Mouse (Mus musculus) forebrain, embryonic 13.5 days (tissue): ENCODE measurements around the gene Gm15517. TPM values are rescaled to one million over a fixed set of nuclear protein-coding genes. Genes with fewer than 3 reads are reported as not detected.
A peak's percentile ranks its signal among the peaks of the same experiment; 100 is the strongest.
"Not testable (repeated sequence)": the region's sequence is repeated elsewhere in the genome, so short reads cannot be mapped to it uniquely, and the experiment has no call there.

ENCODE experiments used
- ATAC-seq: fragments of 200-750 bp; cut with Nextera tagmentation; 2 replicates; pipeline ENCODE4 v1.8.0; 2017
- H3K27ac ChIP-seq: fragments of 300-500 bp; sonication (generic); 2 replicates; pipeline ENCODE4 v1.5.1; 2015; ENCODE audit warnings: inconsistent platforms, mild to moderate bottlenecking, moderate library complexity
- H3K27me3 ChIP-seq: fragments of 300-500 bp; sonication (generic); 2 replicates; pipeline ENCODE4 v1.6.1; 2015; ENCODE audit warnings: mild to moderate bottlenecking, inconsistent platforms
- H3K36me3 ChIP-seq: fragments of 300-500 bp; sonication (generic); 2 replicates; pipeline ENCODE4 v1.6.1; 2015; ENCODE audit warnings: mild to moderate bottlenecking, inconsistent platforms; ENCODE audit not compliant: poor library complexity, severe bottlenecking
- H3K4me1 ChIP-seq: fragments of 300-500 bp; sonication (generic); 2 replicates; pipeline ENCODE4 v1.6.1; 2015; ENCODE audit warnings: inconsistent platforms
- H3K4me2 ChIP-seq: fragments of 300-500 bp; sonication (generic); 2 replicates; pipeline ENCODE4 v1.6.1; 2015; ENCODE audit warnings: inconsistent platforms, mild to moderate bottlenecking, moderate library complexity
- H3K4me3 ChIP-seq: fragments of 300-500 bp; sonication (generic); 2 replicates; pipeline ENCODE4 v1.5.1; 2015; ENCODE audit warnings: mild to moderate bottlenecking, inconsistent platforms
- H3K9ac ChIP-seq: fragments of 300-500 bp; sonication (generic); 2 replicates; pipeline ENCODE4 v1.6.1; 2015; ENCODE audit warnings: mild to moderate bottlenecking, inconsistent platforms
- H3K9me3 ChIP-seq: fragments of 300-500 bp; sonication (generic); replicated peaks from 2 replicates; pipeline ENCODE4 v1.6.1; 2016; ENCODE audit warnings: inconsistent platforms
- WGBS: fragments of 180-500 bp; shearing (Covaris S2); methylation state at CpG from one replicate; pipeline ENCODE4 v1.1.7; 2015; 5-methylcytosine and 5-hydroxymethylcytosine counted together
- polyA plus RNA-seq: library from polyadenylated mRNA; unstranded; fragments of >200 nt; fragmentation: Nextera tagmentation; extraction: Ambion mirVana; gene quantifications from 2 replicates; pipeline ENCODE4 v1.2.1, GENCODE M21; 2015

Gene Gm15517
- polyA plus RNA-seq, result not detected in 2 replicates

DNA sequence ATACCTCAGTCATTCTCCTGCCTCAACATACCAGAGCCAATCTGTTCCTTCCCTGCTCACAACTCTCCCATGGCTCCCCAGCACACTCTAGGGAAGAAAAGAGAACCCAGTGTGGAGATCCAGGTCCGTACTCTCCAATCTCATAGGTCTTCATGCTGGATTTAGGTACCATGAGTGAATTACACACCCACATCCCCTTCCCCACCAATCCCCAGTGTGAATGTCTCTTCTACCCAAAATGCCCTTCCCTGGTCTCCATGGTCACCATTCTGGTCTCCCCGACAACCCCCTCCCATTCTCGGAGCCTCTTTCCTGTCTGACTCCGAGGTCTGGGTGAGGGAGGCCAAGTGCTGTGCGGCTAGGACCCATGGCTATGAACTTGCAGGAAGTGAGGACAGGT, at the start of gene Gm15517:
Gene Gm15517 (plus strand): TSS at position 301 of the 400 bp plus-strand sequence.
- Histone ChIP-seq H3K36me3 (no peaks in the 10 kb centered on the region), H3K4me2 (no peak within 1 kb of the TSS), H3K27me3 (peaks cover 4% of the 10 kb centered on the region; the same call in 1 of the 2 replicates), H3K4me3 (no peak within 1 kb of the TSS), H3K9ac (no peak within 1 kb of the TSS), H3K9me3 (no peaks in the 10 kb centered on the region), H3K4me1 (peaks cover 6% of the 10 kb centered on the region; the same call in 1 of the 2 replicates), H3K27ac (no peak within 1 kb of the TSS)
- no peak for ATAC-seq
- WGBS, result 58% methylated on average over 5 of the region's 5 CpGs

DNA sequence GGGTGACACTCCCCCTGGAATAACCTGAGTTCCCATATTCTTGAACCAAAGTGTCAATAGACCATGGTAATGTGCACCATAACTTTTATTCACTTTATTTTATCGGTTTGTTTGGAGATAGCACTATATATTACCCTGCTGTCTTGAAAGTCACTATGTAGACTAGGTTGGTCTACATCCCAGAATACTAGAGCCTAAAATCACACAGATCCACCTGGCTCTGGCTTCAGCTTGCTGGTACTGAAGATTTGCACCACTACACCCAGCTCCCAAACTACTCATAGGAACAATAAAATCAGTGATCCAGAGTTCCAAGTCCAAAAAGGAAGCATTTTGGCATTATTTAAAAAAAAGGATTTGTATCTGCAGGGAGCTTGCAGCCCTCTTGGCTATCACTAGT, 45.6 kb upstream of the Gm15517 start, which contains the start of gene Klk1b5:
Gene Klk1b5 (plus strand): TSS at position 301 of the 400 bp plus-strand sequence.
- no peak for ATAC-seq
- Histone ChIP-seq H3K4me2 (no peak within 1 kb of the TSS), H3K27me3 (no peaks in the 10 kb centered on the region), H3K4me1 (no peaks in the 10 kb centered on the region), H3K9ac (no peak within 1 kb of the TSS), H3K9me3 (no peaks in the 10 kb centered on the region), H3K36me3 (no peaks in the 10 kb centered on the region), H3K4me3 (no peak within 1 kb of the TSS), H3K27ac (no peak within 1 kb of the TSS)
- 82% methylated on average over 1 of the region's 1 CpGs for WGBS

DNA sequence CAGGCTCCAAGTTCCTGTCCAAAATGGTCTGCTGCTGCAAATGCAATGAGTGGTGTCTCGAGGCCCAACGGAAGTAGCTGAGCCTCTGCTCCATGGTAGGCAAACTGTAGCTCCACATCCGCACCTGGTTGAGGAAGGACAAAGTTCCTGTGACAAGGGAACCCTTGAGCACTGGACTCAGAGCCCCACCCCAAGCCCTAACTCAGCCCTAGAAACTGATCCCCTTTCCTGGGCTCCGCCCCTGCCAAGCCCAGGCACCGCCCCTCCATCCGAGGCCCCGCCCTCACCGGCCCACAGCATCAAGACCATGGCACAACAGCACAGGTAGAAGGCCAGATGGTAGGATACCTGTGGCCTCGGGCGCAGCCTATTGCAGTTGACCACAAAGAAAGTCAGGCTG, 39.6 kb upstream of the Gm15517 start:
- not testable (repeated sequence) for ATAC-seq, H3K27ac ChIP-seq, H3K36me3 ChIP-seq, H3K4me2 ChIP-seq, H3K4me1 ChIP-seq, H3K4me3 ChIP-seq, H3K9me3 ChIP-seq, H3K9ac ChIP-seq, H3K27me3 ChIP-seq
- WGBS, result 77% methylated on average over 8 of the region's 10 CpGs

DNA sequence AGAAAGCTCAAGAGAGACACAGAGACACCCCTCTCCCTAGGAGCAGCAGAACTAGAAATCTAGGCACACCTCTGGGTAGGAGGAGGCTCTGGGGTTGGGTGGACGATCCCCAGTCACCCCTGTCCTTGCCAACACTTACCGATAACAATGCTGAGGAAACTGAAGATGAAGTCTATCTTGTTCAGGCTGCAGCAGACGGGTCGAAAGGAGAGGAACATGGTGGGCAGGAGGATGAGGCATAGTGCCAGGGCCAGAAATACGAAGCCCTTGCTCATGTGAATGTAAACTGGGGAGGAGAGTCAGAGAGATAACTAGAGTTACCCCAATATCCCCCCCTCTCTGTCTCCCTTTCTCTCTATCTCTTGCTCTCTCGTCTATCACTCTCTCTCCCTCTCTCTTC, 38.9 kb upstream of the Gm15517 start:
- not testable (repeated sequence) for H3K27me3 ChIP-seq, H3K4me2 ChIP-seq, ATAC-seq, H3K36me3 ChIP-seq, H3K9ac ChIP-seq, H3K27ac ChIP-seq, H3K9me3 ChIP-seq, H3K4me3 ChIP-seq, H3K4me1 ChIP-seq
- WGBS, result 80% methylated on average over 6 of the region's 6 CpGs

DNA sequence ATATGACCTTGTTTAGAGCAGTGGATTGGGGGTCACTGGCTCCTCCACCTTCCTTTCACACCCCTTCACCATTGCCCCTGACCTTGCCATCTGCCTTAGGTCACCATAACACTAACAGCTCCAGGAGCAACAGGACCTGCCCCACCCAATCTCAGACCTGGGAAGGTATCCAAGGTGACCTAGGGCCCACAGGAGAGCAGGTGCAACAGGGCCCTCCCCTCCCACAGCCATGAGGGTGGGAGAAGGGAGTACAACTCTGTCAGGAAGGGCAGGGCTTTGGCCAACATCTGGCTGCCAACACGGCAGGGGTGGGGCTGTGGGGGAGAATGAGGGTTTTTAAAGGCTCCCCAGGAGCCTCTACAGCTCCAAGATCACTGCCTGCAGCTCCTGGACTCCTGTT, 36.2 kb upstream of the Gm15517 start, which contains the start of gene Klk1:
Gene Klk1 (plus strand): TSS at position 285 of the 400 bp plus-strand sequence.
- Histone ChIP-seq H3K4me3 (no peak within 1 kb of the TSS), H3K9ac (no peak within 1 kb of the TSS), H3K27ac (no peak within 1 kb of the TSS), H3K27me3 (no peaks in the 10 kb centered on the region), H3K36me3 (no peaks in the 10 kb centered on the region), H3K4me1 (no peaks in the 10 kb centered on the region), H3K4me2 (no peak within 1 kb of the TSS), H3K9me3 (no peaks in the 10 kb centered on the region)
- 54% methylated on average over 1 of the region's 1 CpGs for WGBS
- ATAC-seq, result no peak

DNA sequence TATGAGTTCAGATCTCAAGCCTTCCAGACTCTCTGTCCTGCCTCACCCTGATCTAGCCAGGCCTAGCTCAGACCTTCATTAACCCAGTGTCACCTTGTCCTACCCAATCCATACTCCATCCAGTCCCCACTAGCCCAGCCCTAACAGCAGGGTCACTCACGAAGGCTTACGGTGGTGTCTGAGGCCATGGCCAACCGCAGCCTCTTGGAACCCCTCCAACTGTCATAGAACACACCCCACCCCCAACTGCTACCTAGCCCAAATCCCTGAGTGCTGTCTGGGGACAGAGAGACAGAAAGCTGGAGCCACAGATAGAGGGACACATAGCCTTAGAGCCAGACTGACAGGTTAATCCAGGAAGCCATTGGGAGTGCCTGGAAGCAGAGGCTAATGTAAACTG, 25.3 kb upstream of the Gm15517 start, which contains the start of gene Gm36864:
Gene Gm36864 (plus strand): TSS at position 269 of the 400 bp plus-strand sequence.
- Histone ChIP-seq H3K9ac (no peak within 1 kb of the TSS), H3K9me3 (no peaks in the 10 kb centered on the region), H3K4me3 (no peak within 1 kb of the TSS), H3K36me3 (no peaks in the 10 kb centered on the region), H3K4me1 (no peaks in the 10 kb centered on the region), H3K27me3 (0 out of 2 replicates have a peak, but pooled peaks cover 3% of the 10 kb centered on the region), H3K4me2 (no peak within 1 kb of the TSS), H3K27ac (no peak within 1 kb of the TSS)
- ATAC-seq, result no peak
- 80% methylated on average over 3 of the region's 3 CpGs for WGBS

DNA sequence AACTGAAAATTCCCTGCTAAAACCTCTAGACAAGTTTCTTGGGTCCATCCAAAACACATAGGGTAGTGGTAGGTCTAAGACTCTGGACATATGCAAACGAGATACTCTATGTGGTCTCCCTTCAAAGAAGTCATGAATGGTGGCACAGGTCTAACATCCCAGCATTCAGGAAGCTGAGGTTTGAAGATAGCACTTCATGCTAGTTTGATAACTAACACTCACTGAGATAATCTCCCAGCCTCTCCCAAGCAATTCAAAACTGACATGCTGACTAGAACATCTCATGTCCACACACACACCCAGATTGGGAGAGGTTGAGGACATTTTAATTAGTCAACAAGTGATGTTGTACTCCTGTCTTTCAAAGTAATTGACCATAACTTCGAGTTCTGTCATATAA, 21.3 kb upstream of the Gm15517 start:
- WGBS, result 56% methylated on average over 2 of the region's 2 CpGs
- no peak overlapping the region for H3K4me2 ChIP-seq
- no peak overlapping the region for H3K4me3 ChIP-seq
- H3K4me1 ChIP-seq, result no peaks in the 10 kb centered on the region
- 0 out of 2 replicates have a peak, but pooled peaks cover 3% of the 10 kb centered on the region for H3K27me3 ChIP-seq
- H3K9ac ChIP-seq, result no peak overlapping the region
- no peaks in the 10 kb centered on the region for H3K9me3 ChIP-seq
- no peak for ATAC-seq
- no peak overlapping the region for H3K27ac ChIP-seq
- no peaks in the 10 kb centered on the region for H3K36me3 ChIP-seq

DNA sequence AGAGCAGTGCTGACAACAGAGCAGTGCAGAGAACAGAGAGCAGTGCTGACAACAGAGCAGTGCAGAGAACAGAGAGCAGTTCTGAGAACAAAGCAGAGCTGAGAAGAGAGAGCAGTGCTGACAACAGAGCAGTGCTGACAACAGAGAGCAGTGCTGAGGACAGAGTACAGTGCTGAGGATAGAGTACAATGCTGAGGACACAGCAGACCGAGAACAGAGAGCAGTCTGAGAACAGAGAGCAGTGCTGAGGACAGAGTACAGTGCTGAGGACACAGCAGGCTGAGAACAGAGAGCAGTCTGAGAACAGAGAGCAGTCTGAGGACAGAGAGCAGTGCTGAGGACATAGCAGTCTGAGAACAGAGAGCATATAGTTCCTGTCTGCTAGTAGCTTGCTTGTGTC, 20.5 kb upstream of the Gm15517 start:
- Histone ChIP-seq H3K27me3 (0 out of 2 replicates have a peak, but pooled peaks cover 3% of the 10 kb centered on the region), H3K4me3 (no peak overlapping the region), H3K4me1 (peaks cover 6% of the 10 kb centered on the region), H3K4me2 (no peak overlapping the region), H3K9me3 (no peaks in the 10 kb centered on the region), H3K9ac (no peak overlapping the region), H3K36me3 (no peaks in the 10 kb centered on the region), H3K27ac (no peak overlapping the region)
- ATAC-seq, result no peak
- 56% methylated on average over 1 of the region's 1 CpGs for WGBS

DNA sequence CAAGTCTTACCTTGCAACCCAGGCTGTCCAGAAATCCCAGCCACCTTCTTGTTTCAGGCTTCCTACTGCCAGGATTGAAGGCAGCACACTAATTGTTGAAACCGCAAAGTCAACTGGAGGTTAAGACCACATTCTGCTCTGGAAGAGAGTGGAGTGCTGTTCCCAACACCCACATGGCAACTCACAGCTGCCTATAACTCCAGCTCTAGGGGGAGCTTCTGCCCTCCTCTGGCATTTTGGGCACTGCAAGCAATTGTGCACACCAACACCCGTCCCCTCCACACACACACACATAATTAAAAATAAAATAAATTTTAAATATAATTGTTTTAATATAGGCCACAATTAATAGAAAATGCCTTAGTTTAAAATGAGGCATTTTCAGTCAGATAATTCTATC, 20.1 kb upstream of the Gm15517 start:
- WGBS, result 69% methylated on average over 2 of the region's 2 CpGs
- Histone ChIP-seq H3K9ac (no peak overlapping the region), H3K4me1 (peaks cover 6% of the 10 kb centered on the region), H3K4me3 (no peak overlapping the region), H3K36me3 (no peaks in the 10 kb centered on the region), H3K27ac (no peak overlapping the region), H3K9me3 (no peaks in the 10 kb centered on the region), H3K27me3 (0 out of 2 replicates have a peak, but pooled peaks cover 3% of the 10 kb centered on the region), H3K4me2 (no peak overlapping the region)
- no peak for ATAC-seq

DNA sequence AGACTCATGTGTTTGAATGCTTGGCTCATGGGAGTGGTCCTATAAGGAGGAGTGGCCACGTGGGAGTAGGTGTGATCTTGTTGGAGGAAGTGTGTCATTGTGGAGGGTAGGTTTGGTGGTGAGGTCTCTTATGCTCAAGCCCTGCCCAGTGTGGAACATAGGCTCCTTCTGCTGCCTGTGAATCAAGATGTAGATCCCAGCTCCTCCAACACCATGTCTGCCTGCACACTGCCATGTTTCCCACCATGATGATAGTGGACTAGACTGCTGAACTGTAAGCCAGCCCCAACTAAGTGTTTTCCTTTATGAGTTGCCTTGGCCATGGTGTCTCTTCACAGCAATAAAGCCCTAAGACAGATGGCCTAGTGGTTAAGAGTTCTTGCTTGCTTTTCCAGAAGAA, 17.2 kb upstream of the Gm15517 start:
- ATAC-seq, result no peak
- Histone ChIP-seq H3K9ac (no peak overlapping the region), H3K4me2 (no peak overlapping the region), H3K27me3 (0 out of 2 replicates have a peak, but pooled peaks cover 3% of the 10 kb centered on the region), H3K36me3 (peaks cover 8% of the 10 kb centered on the region), H3K9me3 (no peaks in the 10 kb centered on the region), H3K27ac (no peak overlapping the region), H3K4me3 (no peak overlapping the region), H3K4me1 (peaks cover 23% of the 10 kb centered on the region)
- WGBS, result 57% methylated on average over 1 of the region's 1 CpGs

DNA sequence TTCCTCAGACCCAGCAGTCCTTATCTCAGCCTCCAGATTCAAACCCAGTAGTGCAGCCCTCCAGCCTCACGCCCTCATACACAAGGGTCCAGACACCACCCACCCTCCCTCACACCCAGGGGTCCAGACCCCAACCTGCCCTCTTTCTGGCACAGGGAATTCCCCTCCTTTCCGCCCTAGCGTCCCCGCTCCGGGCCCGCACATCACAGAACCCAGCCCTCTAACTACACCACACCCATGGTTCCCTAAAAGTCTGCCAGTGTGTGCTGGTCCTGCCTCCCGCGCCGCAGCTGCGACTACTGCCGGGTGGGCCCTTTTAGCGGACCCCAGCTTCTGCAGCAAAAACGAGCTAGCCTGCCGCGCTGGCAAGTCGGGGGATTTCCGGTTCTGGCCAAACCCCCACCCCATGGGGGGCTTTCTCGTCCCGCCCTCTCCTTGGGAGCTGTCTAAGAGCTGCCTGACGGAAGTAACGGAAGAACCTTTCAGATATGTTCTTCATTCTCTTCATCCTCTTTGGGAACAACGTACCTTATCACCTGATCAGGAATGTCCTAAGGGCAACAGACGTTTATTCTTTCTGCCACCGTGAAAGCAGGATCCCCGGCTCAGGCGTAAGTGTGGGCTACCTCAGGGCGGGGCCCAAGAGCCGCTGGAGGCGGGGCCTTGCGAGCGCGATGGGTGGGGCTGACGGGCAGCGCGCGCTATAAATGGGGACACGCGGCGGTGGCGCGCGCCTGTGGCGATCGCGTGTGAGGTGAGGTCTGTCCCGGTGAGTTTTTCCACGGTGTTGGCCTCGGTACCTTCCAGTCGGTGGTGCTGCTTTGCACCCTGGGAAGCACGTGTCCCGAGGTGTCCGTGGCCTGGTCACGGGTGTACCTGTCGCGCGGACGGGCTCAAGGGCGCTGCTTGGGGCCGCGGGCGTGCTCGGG, 14.9 kb upstream of the Gm15517 start, which contains the start of the genes 1700028J19Rik and 2410002F23Rik:
Gene 1700028J19Rik (minus strand): TSS at position 641 of the 929 bp plus-strand sequence.
Gene 2410002F23Rik (plus strand): TSS at position 668 of the 929 bp plus-strand sequence.
- Histone ChIP-seq H3K4me3 (peak within 1 kb of the TSS; percentile 92), H3K9me3 (no peaks in the 10 kb centered on the region)
- under 1% methylated on average over 62 of the region's 62 CpGs for WGBS

DNA sequence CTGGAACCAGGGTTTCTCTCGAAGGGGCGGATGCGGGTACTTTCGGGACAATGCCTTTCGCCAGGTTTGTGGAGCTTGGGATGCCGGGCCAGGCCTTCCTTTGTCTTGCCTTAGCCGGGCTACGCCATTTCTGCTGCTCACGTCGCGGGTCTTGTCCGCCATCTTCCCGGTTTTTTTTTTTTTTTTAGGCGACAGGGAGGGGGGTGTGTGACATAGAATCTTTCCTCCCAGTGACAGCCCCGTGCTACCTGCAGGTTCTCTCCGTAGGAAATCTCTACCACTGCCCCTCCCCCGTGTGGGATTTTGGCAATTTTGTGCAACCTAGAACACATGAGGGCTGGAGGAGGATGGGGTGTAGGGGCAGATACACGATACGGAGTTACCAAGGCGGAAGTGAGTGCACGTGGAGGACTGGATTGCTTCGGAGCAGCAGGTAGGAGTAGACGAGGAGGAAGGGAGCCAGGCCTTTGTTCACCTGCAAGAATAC, 14.2 kb upstream of the Gm15517 start:
- Histone ChIP-seq H3K9me3 (no peaks in the 10 kb centered on the region), H3K4me3 (peak overlapping the region; percentile 92), H3K27ac (peak overlapping the region; percentile 90), H3K4me2 (peak overlapping the region; percentile 82), H3K36me3 (peaks cover 34% of the 10 kb centered on the region), H3K4me1 (peaks cover 35% of the 10 kb centered on the region), H3K9ac (peak overlapping the region; percentile 93), H3K27me3 (no peaks in the 10 kb centered on the region)
- 0% methylated on average over 23 of the region's 23 CpGs for WGBS
- no peak; the same call in 1 of the 2 replicates for ATAC-seq

More for the DNA sequence above, 14.9 kb upstream of the Gm15517 start, which contains the start of the genes 1700028J19Rik and 2410002F23Rik:
- H3K4me2 ChIP-seq, result peak within 1 kb of the TSS; percentile 82
- H3K36me3 ChIP-seq, result peaks cover 30% of the 10 kb centered on the region
- peak; percentile 85 for ATAC-seq
- peak within 1 kb of the TSS; percentile 90 for H3K27ac ChIP-seq
- no peaks in the 10 kb centered on the region for H3K27me3 ChIP-seq
- peak within 1 kb of the TSS; percentile 93 for H3K9ac ChIP-seq
- H3K4me1 ChIP-seq, result peaks cover 35% of the 10 kb centered on the region
